In the genomic region with DNA sequence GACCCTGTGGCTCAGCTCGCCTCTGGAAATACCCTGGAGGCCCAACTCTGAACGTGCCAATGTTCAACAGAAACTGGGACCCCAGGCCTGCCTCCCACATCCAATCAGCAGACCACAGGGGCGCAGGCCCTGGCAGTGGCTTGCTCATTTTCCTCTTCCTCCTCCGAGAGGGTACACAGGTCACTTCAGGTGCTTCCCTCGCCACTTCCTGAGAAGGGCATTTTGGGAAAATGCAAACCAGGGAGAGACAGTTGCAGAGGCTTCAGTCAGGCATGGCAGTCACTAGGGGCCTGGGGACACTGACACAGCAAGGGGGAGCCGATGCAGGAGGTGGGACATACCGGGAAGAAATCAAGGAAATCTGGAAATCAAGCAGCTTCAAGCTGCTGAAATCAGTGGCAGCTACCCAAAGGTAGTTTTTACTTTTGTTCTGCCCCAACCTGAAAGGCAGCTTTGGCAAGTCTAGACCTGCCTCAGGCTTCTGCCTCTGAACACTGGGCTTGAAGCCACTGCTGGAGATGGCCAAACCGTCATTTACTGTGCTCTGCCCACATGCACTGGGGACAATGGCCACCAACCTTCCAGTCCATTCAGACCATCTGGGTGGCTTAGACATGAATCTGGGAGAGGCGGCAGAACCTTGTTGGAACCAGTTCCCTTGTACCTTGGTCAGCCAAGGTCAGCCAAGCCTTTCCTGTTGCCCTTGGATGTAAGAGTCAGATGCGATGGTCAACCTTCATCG, we compare ENCODE assay signal across 10 mouse cellular contexts. TPM values are rescaled to one million over a fixed set of nuclear protein-coding genes. Genes with fewer than 3 reads are reported as not detected.
DNase-seq lines count a peak whose midpoint lies in the region; ATAC-seq and TF ChIP-seq lines count a peak whose summit lies in the region.
"Had no signal": no experiment of that assay in that cellular context is flagged by ENCODE, and none has a peak within 500 bp of the region (broad histone marks: within the 10 kb centered on the region; RNA-seq: fewer than 3 reads in every experiment).

No protein-coding gene starts in this region.

- peaks cover 17% of the 10 kb centered on the region for H3K36me3 ChIP-seq in heart, embryonic 13.5 days
- H3K36me3 ChIP-seq in testis, adult 2 months (ENCODE audit: control insufficient read depth, insufficient read depth, low read length): no peaks in the 10 kb centered on the region
- no peaks in the 10 kb centered on the region; the same call in 1 of the 2 replicates for H3K36me3 ChIP-seq in kidney, embryonic 14.5 days (ENCODE audit: control insufficient read depth, insufficient read depth, low read length)

- no peaks in the 10 kb centered on the region for H3K9me3 ChIP-seq in heart, embryonic 13.5 days
- no peaks in the 10 kb centered on the region for H3K9me3 ChIP-seq in kidney, embryonic 14.5 days (ENCODE audit: control insufficient read depth, low read length)
- H3K9me3 ChIP-seq: liver, embryonic 13.5 days had no signal

- H3K27ac ChIP-seq in heart, embryonic 13.5 days (replicated peaks): 0 out of 2 replicates have a peak overlapping the region, but pooled peaks have one; percentile 54
- no peak overlapping the region for H3K27ac ChIP-seq in testis, adult 2 months (ENCODE audit: control insufficient read depth, insufficient read depth, low read depth, low read length)
- H3K27ac ChIP-seq in kidney, embryonic 14.5 days (ENCODE audit: low read depth, low read length): peak overlapping the region; percentile 24; the same call in 1 of the 2 replicates
- H3K27ac ChIP-seq: liver, embryonic 13.5 days had no signal

- no peaks in the 10 kb centered on the region for H3K27me3 ChIP-seq in heart, embryonic 13.5 days (replicated peaks)
- no peaks in the 10 kb centered on the region for H3K27me3 ChIP-seq in testis, adult 2 months (ENCODE audit: control insufficient read depth, insufficient read depth, low read length)
- no peaks in the 10 kb centered on the region for H3K27me3 ChIP-seq in kidney, embryonic 14.5 days (ENCODE audit: control insufficient read depth, insufficient read depth, low read length)

- H3K9ac ChIP-seq in heart, embryonic 13.5 days: no peak overlapping the region; the same call in 1 of the 2 replicates
- H3K9ac ChIP-seq in kidney, embryonic 14.5 days (ENCODE audit: low read depth, low read length): no peak overlapping the region
- H3K9ac ChIP-seq: liver, embryonic 13.5 days had no signal

- no peak overlapping the region for H3K4me2 ChIP-seq in heart, embryonic 13.5 days
- no peak overlapping the region for H3K4me2 ChIP-seq in kidney, embryonic 14.5 days (replicated peaks; ENCODE audit: low read depth, low read length)
- H3K4me2 ChIP-seq: liver, embryonic 13.5 days had no signal

- H3K4me1 ChIP-seq in heart, embryonic 13.5 days: peaks cover 52% of the 10 kb centered on the region
- H3K4me1 ChIP-seq in testis, adult 2 months (ENCODE audit: control insufficient read depth, insufficient read depth, low read length): no peaks in the 10 kb centered on the region
- H3K4me1 ChIP-seq in kidney, embryonic 14.5 days (ENCODE audit: control insufficient read depth, insufficient read depth, low read length): peaks cover 15% of the 10 kb centered on the region; the same call in 1 of the 2 replicates

- 79% methylated on average over 11 of the region's 11 CpGs for WGBS in heart, embryonic 13.5 days
- WGBS in kidney, embryonic 14.5 days: 76% methylated on average over 11 of the region's 11 CpGs

- 0 out of 2 replicates have a peak, but pooled peaks have one; percentile 21 for TF ChIP-seq POLR2A in testis, adult 2 months (IDR thresholded peaks at IDR 0.05; ENCODE audit: control insufficient read depth, low read depth, low read length)

- no peak for DNase-seq in heart, postnatal 10 days
- no peak for DNase-seq in testis, postnatal 14 days (ENCODE audit: low spot score)
- DNase-seq in urinary bladder, postnatal 36 days (ENCODE audit: low spot score in 2 of 2): peak; percentile 64 to 69
- DNase-seq in spleen, postnatal 10 days (ENCODE audit: low spot score in 2 of 2): no peak
- no peak for DNase-seq in cerebellum, adult 9-11 months
- DNase-seq: cerebellum, adult 11-12 months; liver, embryonic 13.5 days had no signal

- no peak for TF ChIP-seq CTCF in testis, adult 2 months (IDR thresholded peaks at IDR 0.05; ENCODE audit: control insufficient read depth, insufficient read depth, insufficient replicate concordance, low read depth, low read length)

- no peak for ATAC-seq in heart, embryonic 13.5 days (ENCODE audit: extremely low read depth, insufficient number of reproducible peaks, low FRiP score, low TSS enrichment)
- no peak for ATAC-seq in kidney, embryonic 14.5 days (ENCODE audit: low FRiP score, low TSS enrichment)

- H3K4me3 ChIP-seq in heart, embryonic 13.5 days: no peak overlapping the region
- H3K4me3 ChIP-seq in testis, adult 2 months (ENCODE audit: control insufficient read depth, low read depth, low read length): no peak overlapping the region
- H3K4me3 ChIP-seq in kidney, embryonic 14.5 days (ENCODE audit: low read length): no peak overlapping the region
- H3K4me3 ChIP-seq: liver, embryonic 13.5 days had no signal

- intact Hi-C loops in heart, postnatal 10 days (cut with DNase I): loop anchor here (5.0 kb wide), 1 partner anchor 41 kb away; no protein-coding TSS in a partner anchor

RNA-seq across cellular contexts. Expression of a gene that starts 13.1 kb away (rescaled TPM):
- 59.0 and 64.6 TPM in 2 replicates for polyA plus RNA-seq in heart, embryonic 13.5 days (2015; fragmentation: Nextera tagmentation; extraction: Ambion mirVana)
- 100 to 1,000 TPM; 132 to 179 TPM for total RNA-seq in heart, postnatal 10 days (2021)
- polyA plus RNA-seq in testis, adult 2 months (2012; rRNA removed): 12.6 TPM in 2 replicates
- polyA plus RNA-seq in kidney, embryonic 14.5 days (2014; fragmentation: Nextera tagmentation; extraction: Ambion mirVana): 52.4 and 71.6 TPM in 2 replicates

Comparison
In these comparisons a context has a peak if more than half of its experiments do, and no peak if none do; other contexts are left out.
1. DNase-seq: peak in urinary bladder, postnatal 36 days (2 of 2); none in heart, postnatal 10 days (0 of 2), testis, postnatal 14 days (single experiment), spleen, postnatal 10 days (0 of 2) and cerebellum, adult 9-11 months (single experiment).